Mouse (Mus musculus): ENCODE results near the gene Tas2r135. TPM values are rescaled to one million over a fixed set of nuclear protein-coding genes. Genes with fewer than 3 reads are reported as not detected.

The Tas2r135 gene
- polyA plus RNA-seq, 1 experiment from 2014 or later: not detected

DNA sequence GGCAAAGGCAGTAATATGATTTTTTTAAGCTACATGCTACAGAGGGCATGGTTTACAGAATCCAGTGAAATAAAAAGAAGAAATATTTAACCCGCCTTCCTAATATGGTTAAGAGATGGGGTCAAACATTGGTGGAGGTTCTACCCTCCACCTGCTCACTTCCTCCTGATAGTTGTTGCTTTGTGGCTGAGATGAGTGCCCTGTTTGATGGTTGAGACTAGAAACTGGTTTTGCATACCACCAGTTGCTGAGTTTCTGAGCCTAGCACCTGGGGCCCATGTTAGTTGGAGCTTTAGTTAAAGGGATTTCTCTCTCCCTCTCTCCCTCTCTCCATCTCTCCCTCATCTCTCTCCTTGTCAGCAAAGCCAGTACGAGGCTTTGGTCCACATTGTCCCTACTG, 42.1 kb downstream of the Tas2r135 start:
- no peaks in the 10 kb centered on the region for H3K27me3 ChIP-seq
- no peak for ATAC-seq (ENCODE audit: borderline replicate concordance, extremely low read depth, low FRiP score, low TSS enrichment)
- no peaks in the 10 kb centered on the region for H3K4me1 ChIP-seq
- H3K9ac ChIP-seq: no peak overlapping the region
- no peak overlapping the region for H3K27ac ChIP-seq
- no peak overlapping the region for H3K4me2 ChIP-seq
- 67% methylated on average over 2 of the region's 2 CpGs for WGBS
- no peaks in the 10 kb centered on the region for H3K9me3 ChIP-seq
- H3K36me3 ChIP-seq: no peaks in the 10 kb centered on the region
- no peak overlapping the region for H3K4me3 ChIP-seq

Other genes starting within 250 kb of the Tas2r135 start
- not detected in 2 replicates for gene Tas2r144, start 190.1 kb upstream of the Tas2r135 start, polyA plus RNA-seq (2015; fragmentation: Nextera tagmentation; extraction: Ambion mirVana)
- 43.6 and 46.2 TPM in 2 replicates for gene Gstk1, start 159.5 kb upstream of the Tas2r135 start, polyA plus RNA-seq (2015; fragmentation: Nextera tagmentation; extraction: Ambion mirVana)
- 3.6 and 4.1 TPM in 2 replicates for gene Tmem139, start 143.5 kb upstream of the Tas2r135 start, polyA plus RNA-seq (2015; fragmentation: Nextera tagmentation; extraction: Ambion mirVana)
- 73.4 and 73.5 TPM in 2 replicates for gene Casp2, start 140.4 kb upstream of the Tas2r135 start, polyA plus RNA-seq (2015; fragmentation: Nextera tagmentation; extraction: Ambion mirVana)
- 0.14 and 0.24 TPM in 2 replicates for gene Clcn1, start 118.7 kb upstream of the Tas2r135 start, polyA plus RNA-seq (2015; fragmentation: Nextera tagmentation; extraction: Ambion mirVana)
- 0.06 and 0.14 TPM in 2 replicates for gene Fam131b, start 80.8 kb upstream of the Tas2r135 start, polyA plus RNA-seq (2015; fragmentation: Nextera tagmentation; extraction: Ambion mirVana)
- 161 and 167 TPM in 2 replicates for gene Zyx, start 55.8 kb upstream of the Tas2r135 start, polyA plus RNA-seq (2015; fragmentation: Nextera tagmentation; extraction: Ambion mirVana)
- gene Epha1, start 32.2 kb upstream of the Tas2r135 start, polyA plus RNA-seq (2015; fragmentation: Nextera tagmentation; extraction: Ambion mirVana): 14.2 and 16.9 TPM in 2 replicates
- not detected in 2 replicates for gene Tas2r143, start 5.2 kb upstream of the Tas2r135 start, polyA plus RNA-seq (2015; fragmentation: Nextera tagmentation; extraction: Ambion mirVana)
- not detected in 2 replicates for gene Tas2r126, start 29.1 kb downstream of the Tas2r135 start, polyA plus RNA-seq (2015; fragmentation: Nextera tagmentation; extraction: Ambion mirVana)
- gene Olfr458, start 59.8 kb downstream of the Tas2r135 start, polyA plus RNA-seq (2015; fragmentation: Nextera tagmentation; extraction: Ambion mirVana): not detected in 2 replicates
- not detected in 2 replicates for gene Olfr457, start 70.9 kb downstream of the Tas2r135 start, polyA plus RNA-seq (2015; fragmentation: Nextera tagmentation; extraction: Ambion mirVana)
- 0.15 TPM in 1 of 2 replicates, not detected in the other for gene Olfr456, start 81.8 kb downstream of the Tas2r135 start, polyA plus RNA-seq (2015; fragmentation: Nextera tagmentation; extraction: Ambion mirVana)
- gene Olfr455, start 142.2 kb downstream of the Tas2r135 start, polyA plus RNA-seq (2015; fragmentation: Nextera tagmentation; extraction: Ambion mirVana): not detected in 2 replicates
- not detected in 2 replicates for gene Tcaf3, start 192.3 kb downstream of the Tas2r135 start, polyA plus RNA-seq (2015; fragmentation: Nextera tagmentation; extraction: Ambion mirVana)
- 9.0 TPM in 2 replicates for gene Tcaf2, start 239.8 kb downstream of the Tas2r135 start, polyA plus RNA-seq (2015; fragmentation: Nextera tagmentation; extraction: Ambion mirVana)